Mouse (Mus musculus) olfactory bulb, adult 2 months (tissue): Measurements from ENCODE around the gene Slc37a4.

Experiments
- CTCF ChIP-seq: fragments of 200-500 bp; IDR thresholded peaks from 2 replicates; pipeline ENCODE4 v1.5.1; 2012; ENCODE audit warnings: low read depth, mild to moderate bottlenecking, low read length, moderate library complexity; ENCODE audit not compliant: insufficient read depth
- POLR2A ChIP-seq: fragments of 200-500 bp; IDR thresholded peaks from 2 replicates; pipeline ENCODE4 v1.6.1; 2012; ENCODE audit warnings: mild to moderate bottlenecking, low read depth, low read length, moderate library complexity; ENCODE audit not compliant: insufficient read depth

- no peak for TF ChIP-seq CTCF
- no peak for TF ChIP-seq POLR2A
Observed at GRCm38 (mm10) chr9:44435747-44436146, 39.1 kb downstream of the Slc37a4 start.
